Mouse (Mus musculus) fat pad, adult 2 months (tissue): ENCODE data around the gene Ngf.

Experiments used
- DNase-seq: peaks from one replicate; pipeline ENCODE4 v3.0.0-alpha.2; 2011; ENCODE audit warnings: low read depth, low spot score; ENCODE audit errors: extremely low read depth

Ngf gene

GRCm38 (mm10) chr3:102506061-102506460, 36.3 kb downstream of the Ngf start:
- DNase-seq: no peak

GRCm38 (mm10) chr3:102507666-102508260, 38.0 kb downstream of the Ngf start:
- no peak for DNase-seq

- no peak for DNase-seq
Measured at GRCm38 (mm10) chr3:102508455-102508854, 38.7 kb downstream of the Ngf start.

DNA sequence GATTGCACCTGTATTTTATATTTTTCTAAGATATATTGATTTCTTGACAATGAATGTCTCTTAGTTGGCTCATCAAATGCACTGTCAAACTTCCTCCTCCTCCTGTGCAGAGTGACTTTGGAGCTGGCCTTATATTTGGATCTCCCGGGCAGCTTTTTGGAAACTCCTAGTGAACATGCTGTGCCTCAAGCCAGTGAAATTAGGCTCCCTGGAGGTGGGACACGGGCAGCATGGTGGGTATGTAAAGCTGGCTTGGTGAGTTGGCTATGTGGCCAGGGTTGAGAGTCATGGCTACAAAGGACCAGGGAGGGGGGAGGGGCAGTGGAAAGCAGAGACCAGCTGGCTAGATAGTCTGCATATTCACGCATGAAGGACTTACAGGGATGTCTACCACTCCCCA, 39.9 kb downstream of the Ngf start:
- no peak for DNase-seq

DNA sequence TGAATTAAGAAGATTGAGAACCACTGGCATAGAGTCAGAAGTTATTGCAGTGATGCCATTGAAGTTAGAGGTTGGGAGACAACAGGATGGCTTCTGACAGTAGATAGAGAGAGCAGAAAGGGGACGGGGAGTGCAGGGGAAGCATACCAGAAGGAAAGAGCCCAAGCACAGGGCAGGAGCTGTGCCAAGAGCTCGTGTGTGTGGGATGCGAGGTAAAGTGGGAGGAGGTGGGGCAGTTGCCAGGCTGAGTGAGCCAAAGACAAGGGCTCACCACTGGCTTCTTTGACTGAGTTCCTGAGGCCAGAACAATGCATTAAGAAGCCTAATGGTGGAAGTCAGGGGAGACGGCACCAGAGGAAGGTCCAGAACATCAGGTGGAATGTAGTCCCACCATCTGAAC, 47.2 kb downstream of the Ngf start:
- no peak for DNase-seq

- DNase-seq: no peak
Measured at GRCm38 (mm10) chr3:102521061-102521460, 51.3 kb downstream of the Ngf start.

DNA sequence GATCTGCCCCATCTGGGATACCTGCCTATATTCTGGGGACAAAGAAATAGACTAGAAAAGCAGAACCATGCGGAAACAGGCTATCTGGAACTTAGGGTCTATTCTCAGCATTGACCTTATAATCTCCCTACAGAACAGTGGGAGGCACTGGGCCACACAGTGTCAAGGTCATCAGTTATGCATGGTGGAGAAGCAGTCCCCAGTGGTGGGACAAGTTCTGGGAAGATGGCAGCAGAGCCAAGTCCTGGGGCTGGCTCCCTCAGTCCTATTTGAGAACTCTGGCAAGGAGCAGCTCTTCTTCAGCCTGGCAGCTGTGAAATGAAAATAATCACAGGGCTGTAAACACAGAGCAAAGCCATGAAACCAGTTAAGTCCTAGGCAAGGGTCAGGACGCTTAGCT, 54.0 kb downstream of the Ngf start:
- DNase-seq: no peak

DNA sequence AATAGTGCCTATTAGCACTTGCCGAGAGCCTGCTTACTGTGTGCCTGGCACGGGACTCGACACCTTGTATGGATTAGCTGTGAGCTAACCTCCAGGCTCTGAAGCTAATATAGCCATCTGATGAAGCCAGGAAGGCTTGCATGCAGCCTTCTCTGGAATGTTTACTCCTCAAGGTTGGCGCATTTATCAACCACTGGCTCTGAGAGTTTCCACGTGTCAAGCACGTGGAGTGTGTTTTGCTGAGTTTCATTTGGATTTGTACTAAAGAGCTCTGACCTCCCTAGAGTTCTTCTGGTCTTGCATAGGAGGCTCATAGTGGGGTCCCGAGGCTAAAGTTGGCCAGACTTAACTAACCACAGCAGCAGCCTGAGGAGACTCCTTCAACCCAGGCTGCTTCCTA, 55.2 kb downstream of the Ngf start:
- DNase-seq: no peak

DNA sequence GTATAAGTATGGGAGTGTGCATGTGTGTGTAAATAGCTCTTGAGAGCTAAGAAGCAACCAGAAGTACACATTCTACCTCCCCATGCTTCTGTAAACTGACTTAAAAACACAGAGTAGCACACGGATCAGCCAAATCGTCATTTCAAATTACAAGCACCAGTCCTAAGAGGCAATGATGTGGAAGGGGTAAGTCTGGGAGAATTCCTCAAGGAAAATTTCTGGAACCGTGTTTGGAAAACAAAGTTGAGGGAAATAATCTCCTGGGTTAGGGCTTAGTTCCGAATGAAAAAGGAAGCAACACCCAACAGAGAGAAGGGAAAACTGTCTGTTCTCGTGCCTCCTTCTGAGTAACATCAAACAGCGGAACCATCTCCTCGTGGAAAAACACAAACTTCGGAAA, 56.1 kb downstream of the Ngf start:
- no peak for DNase-seq

DNA sequence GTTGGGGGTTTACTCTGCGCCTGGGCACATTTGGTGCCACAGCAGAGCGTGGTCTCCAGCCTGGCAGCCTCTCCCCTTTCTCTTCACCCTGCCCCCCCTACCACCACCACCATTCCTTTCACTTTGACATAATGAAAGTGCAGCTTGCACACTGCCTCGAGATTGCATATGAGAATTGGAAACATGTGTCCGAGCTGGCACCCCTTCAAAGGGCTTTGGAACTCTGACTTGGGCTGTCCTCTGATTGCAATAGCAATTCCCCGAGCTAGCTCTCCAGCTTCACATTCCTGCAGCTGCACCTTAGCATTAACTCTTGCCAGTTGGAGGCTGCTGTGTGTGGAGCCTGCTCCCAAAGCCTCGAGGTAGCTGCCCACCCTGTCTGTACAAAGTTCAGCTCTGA, 56.8 kb downstream of the Ngf start:
- no peak for DNase-seq

- DNase-seq: no peak
Measured at GRCm38 (mm10) chr3:102534744-102535143, 65.0 kb downstream of the Ngf start.

DNA sequence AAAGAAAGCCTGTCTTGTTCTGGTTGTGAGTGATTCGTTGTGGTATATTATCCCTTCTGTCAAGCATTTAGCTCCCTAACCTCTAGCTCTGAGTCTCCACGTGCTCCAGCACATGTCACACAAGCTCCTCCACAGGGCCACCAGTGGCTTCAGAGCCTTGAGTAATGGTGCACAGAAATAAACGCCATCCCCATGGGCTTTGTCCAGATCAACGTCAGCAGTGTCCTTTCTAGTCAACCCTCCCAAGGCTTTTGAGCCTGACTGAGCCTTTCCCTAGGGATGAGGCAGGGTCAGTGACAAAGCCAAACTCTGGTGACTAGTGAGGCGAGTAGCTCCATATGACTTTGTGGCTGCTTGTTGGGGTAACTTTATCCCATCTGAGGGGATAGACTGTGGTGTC, 73.9 kb downstream of the Ngf start:
- DNase-seq: no peak

- no peak for DNase-seq
Measured at GRCm38 (mm10) chr3:102547536-102547935, 77.8 kb downstream of the Ngf start.

- no peak for DNase-seq
Measured at GRCm38 (mm10) chr3:102553935-102554670, 84.4 kb downstream of the Ngf start.

- no peak for DNase-seq
Measured at GRCm38 (mm10) chr3:102556108-102556507, 86.4 kb downstream of the Ngf start.

DNA sequence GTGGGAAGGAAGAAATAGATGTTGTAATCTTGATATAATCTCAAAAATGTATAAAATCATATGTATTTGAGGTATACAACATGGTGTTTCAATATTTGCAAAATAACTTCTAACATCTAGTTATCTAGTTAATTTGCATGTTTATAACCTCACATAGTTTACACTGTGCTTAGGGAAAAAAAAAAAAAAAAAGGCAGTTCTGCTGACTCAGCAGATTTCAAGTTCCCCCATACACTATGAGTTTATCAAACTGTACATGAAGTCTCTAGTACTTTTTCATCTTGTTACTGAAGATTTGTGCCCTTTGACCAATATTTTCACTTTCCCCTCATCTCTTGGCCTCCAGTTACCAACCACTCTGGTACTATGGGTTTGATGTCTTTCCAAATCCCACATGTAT, 86.9 kb downstream of the Ngf start:
- DNase-seq: no peak
